Mouse (Mus musculus) common myeloid progenitor, adult 5-6 weeks (primary cell): ENCODE results near the gene Rgs11. TPM values are rescaled to one million over a fixed set of nuclear protein-coding genes. Genes with fewer than 3 reads are reported as not detected.

Experiments used
- total RNA-seq: library from RNA; stranded (forward); fragments of 200-1000, 187-1606 nt; gene quantifications from 2 replicates; pipeline ENCODE4 v1.2.3, GENCODE M21; 2017

The Rgs11 gene
- total RNA-seq, 1 experiment from 2014 or later: 0.23 TPM

Other genes starting within 250 kb of the Rgs11 start
- gene Capn15, start 217.2 kb upstream of the Rgs11 start, total RNA-seq: 4.1 and 4.6 TPM in 2 replicates
- 0.97 and 2.2 TPM in 2 replicates for gene Rab11fip3, start 133.4 kb upstream of the Rgs11 start, total RNA-seq
- gene Decr2, start 112.6 kb upstream of the Rgs11 start, total RNA-seq: 11.8 and 16.0 TPM in 2 replicates
- gene Nme4, start 107.3 kb upstream of the Rgs11 start, total RNA-seq: 70.1 and 78.8 TPM in 2 replicates
- gene Tmem8, start 89.7 kb upstream of the Rgs11 start, total RNA-seq: 2.4 and 9.3 TPM in 2 replicates
- gene Mrpl28, start 79.5 kb upstream of the Rgs11 start, total RNA-seq: 36.4 and 48.0 TPM in 2 replicates
- gene Axin1, start 64.3 kb upstream of the Rgs11 start, total RNA-seq: 145 and 188 TPM in 2 replicates
- gene Pdia2, start 3.9 kb upstream of the Rgs11 start, total RNA-seq: 3.9 and 5.7 TPM in 2 replicates
- not detected in 2 replicates for gene Arhgdig, start 4.8 kb downstream of the Rgs11 start, total RNA-seq
- gene Fam234a, start 41.3 kb downstream of the Rgs11 start, total RNA-seq: 6.9 and 8.3 TPM in 2 replicates
- 104 and 124 TPM in 2 replicates for gene Luc7l, start 49.9 kb downstream of the Rgs11 start, total RNA-seq
- 2.7 and 8.5 TPM in 2 replicates for gene Neurl1b, start 211.9 kb downstream of the Rgs11 start, total RNA-seq